Mouse (Mus musculus) midbrain, embryonic 14.5 days (tissue): ENCODE measurements around the gene Cotl1. TPM values are rescaled to one million over a fixed set of nuclear protein-coding genes. Genes with fewer than 3 reads are reported as not detected.

Experiments
- ATAC-seq: fragments of 200-750 bp; cut with Nextera tagmentation; 2 replicates; pipeline ENCODE4 v1.8.0; 2017; ENCODE audit warnings: moderate number of reproducible peaks, moderate library complexity; ENCODE audit not compliant: low FRiP score, low TSS enrichment
- DNase-seq: peaks from one replicate; pipeline ENCODE4 v3.0.0-alpha.2; 2015
- H3K27ac ChIP-seq: fragments of 300-500 bp; sonication (generic); replicated peaks from 2 replicates; pipeline ENCODE4 v1.5.1; 2014; ENCODE audit warnings: mild to moderate bottlenecking, low read depth, low read length, moderate library complexity
- H3K27me3 ChIP-seq: fragments of 300-500 bp; sonication (generic); 2 replicates; pipeline ENCODE4 v1.6.1; 2014; ENCODE audit warnings: low read length, control low read depth, mixed read lengths; ENCODE audit not compliant: control insufficient read depth, insufficient read depth
- H3K36me3 ChIP-seq: fragments of 300-500 bp; sonication (generic); 2 replicates; pipeline ENCODE4 v1.6.1; 2014; ENCODE audit warnings: low read length, control low read depth; ENCODE audit not compliant: control insufficient read depth, insufficient read depth
- H3K4me1 ChIP-seq: fragments of 300-500 bp; sonication (generic); 2 replicates; pipeline ENCODE4 v1.6.1; 2014; ENCODE audit warnings: mild to moderate bottlenecking, antibody characterized with exemption, low read length, control low read depth; ENCODE audit not compliant: control insufficient read depth, insufficient read depth
- H3K4me2 ChIP-seq: fragments of 300-500 bp; sonication (generic); 2 replicates; pipeline ENCODE4 v1.6.1; 2014; ENCODE audit warnings: mild to moderate bottlenecking, low read length, moderate library complexity
- H3K4me3 ChIP-seq: fragments of 300-500 bp; sonication (generic); replicated peaks from 2 replicates; pipeline ENCODE4 v1.5.1; 2014; ENCODE audit warnings: low read depth, low read length
- H3K9ac ChIP-seq: fragments of 300-500 bp; sonication (generic); replicated peaks from 2 replicates; pipeline ENCODE4 v1.6.1; 2014; ENCODE audit warnings: mild to moderate bottlenecking, low read length, moderate library complexity
- H3K9me3 ChIP-seq: fragments of 300-500 bp; sonication (generic); 2 replicates; pipeline ENCODE4 v1.6.1; 2016; ENCODE audit warnings: low read length, control low read depth, mixed read lengths; ENCODE audit not compliant: control insufficient read depth
- WGBS: fragments of 180-500 bp; shearing (Covaris S2); extraction: QIAGEN DNeasy Blood & Tissue Kit; methylation state at CpG from one replicate; pipeline ENCODE4 v1.1.7; 2014; 5-methylcytosine and 5-hydroxymethylcytosine counted together
- polyA plus RNA-seq: library from polyadenylated mRNA; unstranded; fragments of >200 nt; fragmentation: Nextera tagmentation; extraction: Ambion mirVana; gene quantifications from 2 replicates; pipeline ENCODE4 v1.2.1, GENCODE M21; 2014

Cotl1 gene
- polyA plus RNA-seq, 1 experiment from 2014 or later, result 291 TPM

- 90% methylated on average over 9 of the region's 9 CpGs for WGBS
- Histone ChIP-seq H3K4me3 (no peak overlapping the region), H3K4me1 (peaks cover 22% of the 10 kb centered on the region), H3K4me2 (no peak overlapping the region), H3K9me3 (no peaks in the 10 kb centered on the region), H3K36me3 (peaks cover 14% of the 10 kb centered on the region), H3K27ac (peak overlapping the region; percentile 55; the same call in 1 of the 2 replicates), H3K9ac (no peak overlapping the region), H3K27me3 (no peaks in the 10 kb centered on the region)
- no peak for DNase-seq
- no peak for ATAC-seq
Observed at GRCm38 (mm10) chr8:119809620-119810019, 30.7 kb downstream of the Cotl1 start.

- DNase-seq (no peak), ATAC-seq (no peak)
- Histone ChIP-seq H3K4me2 (no peak overlapping the region), H3K4me3 (no peak overlapping the region), H3K9me3 (no peaks in the 10 kb centered on the region), H3K27me3 (no peaks in the 10 kb centered on the region), H3K4me1 (peaks cover 22% of the 10 kb centered on the region), H3K27ac (no peak overlapping the region), H3K36me3 (peaks cover 14% of the 10 kb centered on the region), H3K9ac (no peak overlapping the region)
- 89% methylated on average over 4 of the region's 4 CpGs for WGBS
Observed at GRCm38 (mm10) chr8:119807687-119808086, 32.7 kb downstream of the Cotl1 start.

- Histone ChIP-seq H3K36me3 (peaks cover 14% of the 10 kb centered on the region), H3K4me1 (peaks cover 22% of the 10 kb centered on the region), H3K4me2 (no peak overlapping the region), H3K27me3 (no peaks in the 10 kb centered on the region), H3K9ac (no peak overlapping the region), H3K27ac (no peak overlapping the region), H3K9me3 (no peaks in the 10 kb centered on the region), H3K4me3 (no peak overlapping the region)
- DNase-seq (peak; percentile 68), ATAC-seq (peak; percentile 19; the same call in 1 of the 2 replicates)
- WGBS, result 69% methylated on average over 14 of the region's 14 CpGs
Observed at GRCm38 (mm10) chr8:119806422-119807263, 33.7 kb downstream of the Cotl1 start.

GRCm38 (mm10) chr8:119805275-119805674 lies 35.1 kb downstream of the Cotl1 start:
- no peaks in the 10 kb centered on the region for H3K9me3 ChIP-seq

GRCm38 (mm10) chr8:119802592-119802991 lies 37.8 kb downstream of the Cotl1 start:
- Histone ChIP-seq H3K27ac (no peak overlapping the region), H3K4me1 (peaks cover 28% of the 10 kb centered on the region)
- 93% methylated on average over 1 of the region's 1 CpGs for WGBS

More at GRCm38 (mm10) chr8:119805275-119805674, 35.1 kb downstream of the Cotl1 start:
- DNase-seq, result no peak
- Histone ChIP-seq H3K27ac (no peak overlapping the region), H3K4me2 (no peak overlapping the region), H3K27me3 (no peaks in the 10 kb centered on the region), H3K36me3 (peaks cover 14% of the 10 kb centered on the region), H3K4me1 (peaks cover 22% of the 10 kb centered on the region), H3K4me3 (no peak overlapping the region), H3K9ac (no peak overlapping the region)
- ATAC-seq, result no peak
- 62% methylated on average over 8 of the region's 8 CpGs for WGBS

GRCm38 (mm10) chr8:119801168-119801567 lies 39.2 kb downstream of the Cotl1 start:
- DNase-seq (peak; percentile 87), ATAC-seq (0 out of 2 replicates have a peak, but pooled peaks have one; percentile 48)
- Histone ChIP-seq H3K4me3 (no peak overlapping the region), H3K4me1 (peaks cover 28% of the 10 kb centered on the region), H3K27ac (peak overlapping the region; percentile 66), H3K27me3 (no peaks in the 10 kb centered on the region), H3K9ac (no peak overlapping the region), H3K36me3 (no peaks in the 10 kb centered on the region), H3K9me3 (no peaks in the 10 kb centered on the region), H3K4me2 (no peak overlapping the region)
- WGBS, result 1% methylated on average over 3 of the region's 4 CpGs

More at GRCm38 (mm10) chr8:119802592-119802991, 37.8 kb downstream of the Cotl1 start:
- Histone ChIP-seq H3K36me3 (no peaks in the 10 kb centered on the region), H3K9me3 (no peaks in the 10 kb centered on the region), H3K4me2 (no peak overlapping the region), H3K27me3 (no peaks in the 10 kb centered on the region), H3K9ac (no peak overlapping the region), H3K4me3 (no peak overlapping the region)
- ATAC-seq, result no peak
- no peak for DNase-seq

- 50% methylated on average over 2 of the region's 2 CpGs for WGBS
- Histone ChIP-seq H3K27ac (peak overlapping the region; percentile 79), H3K4me3 (no peak overlapping the region), H3K9ac (no peak overlapping the region), H3K27me3 (no peaks in the 10 kb centered on the region), H3K36me3 (no peaks in the 10 kb centered on the region), H3K4me2 (no peak overlapping the region), H3K9me3 (no peaks in the 10 kb centered on the region), H3K4me1 (peaks cover 28% of the 10 kb centered on the region)
- DNase-seq (no peak), ATAC-seq (no peak)
Observed at GRCm38 (mm10) chr8:119798965-119799264, 41.4 kb downstream of the Cotl1 start.

GRCm38 (mm10) chr8:119798170-119798964 lies 42.0 kb downstream of the Cotl1 start:
- Histone ChIP-seq H3K4me3 (no peak overlapping the region), H3K9ac (no peak overlapping the region)

More at GRCm38 (mm10) chr8:119798170-119798964, 42.0 kb downstream of the Cotl1 start:
- no peaks in the 10 kb centered on the region for H3K36me3 ChIP-seq
- peak overlapping the region; percentile 79 for H3K27ac ChIP-seq
- 6% methylated on average over 15 of the region's 15 CpGs for WGBS
- H3K9me3 ChIP-seq, result no peaks in the 10 kb centered on the region
- H3K27me3 ChIP-seq, result no peaks in the 10 kb centered on the region
- ATAC-seq (peak; percentile 65), DNase-seq (peak; percentile 81)
- H3K4me2 ChIP-seq, result peak overlapping the region; percentile 34
- H3K4me1 ChIP-seq, result peaks cover 28% of the 10 kb centered on the region
